Mouse (Mus musculus): ENCODE results near the gene Myo18a. TPM values are rescaled to one million over a fixed set of nuclear protein-coding genes. Genes with fewer than 3 reads are reported as not detected.

Myo18a gene
- polyA plus RNA-seq, 1 experiment from 2014 or later = 52.5 TPM

DNA sequence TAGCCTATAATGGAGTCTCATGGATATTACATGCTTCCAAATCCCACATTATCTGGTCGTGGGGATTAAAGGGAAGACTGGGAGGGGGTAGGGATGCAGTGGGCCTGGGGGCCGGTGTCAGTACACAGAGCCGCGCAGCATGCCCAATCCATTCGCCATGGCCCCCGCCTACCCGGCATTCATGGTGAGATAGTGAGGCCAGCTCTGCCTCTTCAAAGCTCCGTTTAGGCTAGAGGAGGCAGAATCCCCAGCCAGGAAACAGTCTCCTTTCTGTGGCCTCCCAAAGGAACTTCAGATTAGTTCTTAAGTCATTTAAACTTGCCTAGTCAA is 122.2 kb downstream of the Myo18a start:
- H3K4me3 ChIP-seq = no peak overlapping the region
- ATAC-seq (replicated peaks) = no peak
- peak overlapping the region; percentile 88 for H3K27ac ChIP-seq (replicated peaks)
- H3K9me3 ChIP-seq = no peaks in the 10 kb centered on the region
- no peaks in the 10 kb centered on the region for H3K36me3 ChIP-seq
- WGBS = 33% methylated on average over 8 of the region's 8 CpGs
- H3K4me2 ChIP-seq (replicated peaks) = no peak overlapping the region
- H3K9ac ChIP-seq (replicated peaks) = no peak overlapping the region
- no peaks in the 10 kb centered on the region for H3K27me3 ChIP-seq
- H3K4me1 ChIP-seq = peaks cover 56% of the 10 kb centered on the region

DNA sequence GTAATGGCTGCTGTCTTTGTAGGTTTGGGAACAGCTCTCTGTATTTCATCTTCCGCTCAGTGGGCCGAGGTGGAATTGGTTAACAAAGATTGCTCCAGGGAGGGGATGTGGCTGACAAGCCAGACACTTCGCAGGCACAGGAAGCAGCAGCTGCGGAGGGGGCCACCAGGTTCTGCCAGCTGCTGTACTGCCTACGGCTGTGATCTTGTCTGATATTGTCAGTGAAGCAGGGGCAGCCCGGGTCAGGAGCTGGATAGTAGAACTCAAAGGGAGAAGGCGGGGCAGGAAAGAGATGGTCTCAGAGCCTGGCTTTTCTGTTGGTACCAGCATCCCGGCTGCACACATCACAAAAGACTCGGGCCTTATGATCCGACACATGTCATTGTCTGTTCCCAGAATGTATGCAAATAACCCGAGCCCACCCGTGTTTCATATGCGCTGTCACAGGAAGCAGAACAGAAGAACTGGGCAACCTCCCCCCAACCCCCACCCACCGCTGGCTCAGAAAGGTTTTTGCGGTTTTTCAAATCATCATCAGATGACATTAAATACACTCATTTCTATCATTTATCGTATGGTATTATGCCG is 124.4 kb downstream of the Myo18a start:
- peaks cover 70% of the 10 kb centered on the region for H3K4me1 ChIP-seq
- no peaks in the 10 kb centered on the region for H3K27me3 ChIP-seq
- peak overlapping the region; percentile 88 for H3K27ac ChIP-seq (replicated peaks)
- no peak overlapping the region for H3K4me2 ChIP-seq (replicated peaks)
- 26% methylated on average over 17 of the region's 17 CpGs for WGBS
- no peaks in the 10 kb centered on the region for H3K9me3 ChIP-seq
- H3K4me3 ChIP-seq = no peak overlapping the region
- peak; percentile 70 for ATAC-seq (replicated peaks)
- H3K36me3 ChIP-seq = no peaks in the 10 kb centered on the region
- H3K9ac ChIP-seq (replicated peaks) = peak overlapping the region; percentile 14; the same call in 1 of the 2 replicates

DNA sequence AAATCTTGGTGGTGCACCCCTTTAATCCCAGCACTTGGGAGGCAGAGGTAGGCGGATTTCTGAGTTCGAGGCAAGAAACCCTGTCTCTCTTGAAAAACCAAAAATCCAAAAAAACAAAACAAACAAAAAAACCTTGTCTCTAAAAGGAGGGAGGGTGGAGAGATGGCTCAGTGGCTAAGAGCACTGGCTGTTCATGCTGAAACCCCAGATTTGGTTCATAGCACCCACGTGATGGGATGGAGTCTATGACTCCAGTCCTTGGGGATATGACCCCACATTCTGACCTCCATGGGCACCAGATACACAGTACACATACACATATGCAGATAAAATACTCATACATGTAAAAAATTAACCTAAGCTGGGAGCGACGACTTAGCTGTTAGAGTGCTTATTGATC is 125.8 kb downstream of the Myo18a start:
- WGBS = 91% methylated on average over 5 of the region's 5 CpGs
- no peaks in the 10 kb centered on the region for H3K36me3 ChIP-seq
- H3K4me3 ChIP-seq = no peak overlapping the region

DNA sequence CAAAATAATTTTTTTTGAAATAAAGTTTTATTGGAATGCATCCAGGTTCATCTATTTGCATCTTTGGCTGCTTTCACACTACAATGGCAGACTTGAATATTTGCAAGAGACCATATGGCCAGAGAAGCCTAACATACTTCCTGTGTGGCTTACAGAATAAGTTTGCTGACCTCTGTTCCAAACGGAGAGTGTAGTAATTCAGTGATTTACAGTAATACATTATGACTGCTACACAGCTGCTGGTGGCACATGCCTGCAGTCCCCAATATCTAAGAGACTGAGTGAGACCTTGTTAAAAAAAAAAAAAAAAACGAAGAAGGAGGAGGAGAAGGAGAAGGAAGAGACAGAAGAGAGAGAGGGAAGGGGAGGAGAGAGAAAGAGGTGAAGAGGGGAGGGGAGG is 126.4 kb downstream of the Myo18a start:
- no peak overlapping the region for H3K9ac ChIP-seq (replicated peaks)
- H3K27me3 ChIP-seq = no peaks in the 10 kb centered on the region
- no peaks in the 10 kb centered on the region for H3K9me3 ChIP-seq
- H3K4me1 ChIP-seq = peaks cover 90% of the 10 kb centered on the region
- no peaks in the 10 kb centered on the region for H3K36me3 ChIP-seq
- no peak for ATAC-seq (replicated peaks)
- H3K4me2 ChIP-seq (replicated peaks) = no peak overlapping the region
- no peak overlapping the region for H3K4me3 ChIP-seq
- H3K27ac ChIP-seq (replicated peaks) = no peak overlapping the region; the same call in 1 of the 2 replicates
- WGBS = 25% methylated on average over 1 of the region's 2 CpGs

More for the DNA sequence above, 125.8 kb downstream of the Myo18a start:
- H3K4me2 ChIP-seq (replicated peaks) = no peak overlapping the region
- no peaks in the 10 kb centered on the region for H3K9me3 ChIP-seq
- peak overlapping the region; percentile 88 for H3K27ac ChIP-seq (replicated peaks)
- H3K27me3 ChIP-seq = no peaks in the 10 kb centered on the region
- no peak for ATAC-seq (replicated peaks)
- H3K4me1 ChIP-seq = peaks cover 84% of the 10 kb centered on the region
- H3K9ac ChIP-seq (replicated peaks) = no peak overlapping the region

DNA sequence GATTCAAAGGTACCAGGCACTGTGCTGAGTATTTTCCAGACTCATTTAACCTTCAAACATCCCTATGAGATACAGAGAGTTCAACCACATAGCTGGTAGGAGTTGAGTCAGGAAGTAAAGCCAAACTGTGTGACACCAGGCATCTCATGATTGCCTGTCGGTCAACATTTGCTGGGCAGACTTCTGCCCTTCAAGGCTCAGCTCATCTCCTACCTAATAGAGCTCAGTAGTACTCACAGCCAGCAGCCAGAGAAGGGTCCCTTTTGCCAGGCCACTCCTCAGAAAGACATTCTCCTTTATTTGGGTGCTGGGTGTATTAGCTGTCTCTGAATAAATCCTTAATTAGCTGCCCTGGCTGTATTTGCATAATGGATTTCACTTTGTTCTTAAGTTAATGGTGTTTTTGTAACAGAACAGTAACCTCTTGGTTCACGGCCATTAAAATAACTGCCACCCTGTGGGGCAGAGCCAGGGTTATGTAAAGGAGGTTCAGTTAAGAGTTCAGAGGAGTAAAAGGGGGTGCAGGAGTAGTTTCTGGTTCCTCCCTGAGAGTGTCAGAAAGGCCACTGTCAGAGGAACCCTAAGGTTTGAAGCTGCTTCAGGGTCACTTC is 127.7 kb downstream of the Myo18a start:
- H3K4me2 ChIP-seq (replicated peaks) = no peak overlapping the region
- H3K9ac ChIP-seq (replicated peaks) = 0 out of 2 replicates have a peak overlapping the region, but pooled peaks have one; percentile 0
- peaks cover 94% of the 10 kb centered on the region for H3K4me1 ChIP-seq
- 14% methylated on average over 2 of the region's 2 CpGs for WGBS
- H3K36me3 ChIP-seq = no peaks in the 10 kb centered on the region
- H3K9me3 ChIP-seq = no peaks in the 10 kb centered on the region
- peak overlapping the region; percentile 63 for H3K27ac ChIP-seq (replicated peaks)
- no peak for ATAC-seq (replicated peaks)
- H3K27me3 ChIP-seq = no peaks in the 10 kb centered on the region
- no peak overlapping the region for H3K4me3 ChIP-seq

DNA sequence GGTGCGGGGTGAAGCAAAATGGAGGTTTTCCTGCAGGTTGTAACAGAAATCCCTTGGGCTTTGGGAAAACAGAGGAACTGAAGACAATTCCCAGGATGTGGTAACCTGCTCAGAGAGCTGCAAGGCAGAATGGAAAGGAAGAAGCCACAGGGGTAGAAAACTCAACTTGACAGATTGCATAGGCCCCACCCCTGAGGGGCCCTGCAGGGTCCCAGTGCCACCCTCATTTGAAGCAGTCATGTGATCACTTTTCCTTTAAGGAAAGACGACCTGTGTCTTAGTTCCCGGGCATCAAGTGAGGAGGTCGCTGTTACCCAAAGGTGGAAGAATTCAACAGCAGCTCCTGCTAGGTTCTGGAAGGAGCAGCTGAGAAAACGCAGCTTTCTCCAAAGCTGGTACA is 129.8 kb downstream of the Myo18a start:
- H3K27me3 ChIP-seq = no peaks in the 10 kb centered on the region
- H3K4me2 ChIP-seq (replicated peaks) = peak overlapping the region; percentile 22
- no peaks in the 10 kb centered on the region for H3K9me3 ChIP-seq
- peak overlapping the region; percentile 7; the same call in 1 of the 2 replicates for H3K9ac ChIP-seq (replicated peaks)
- H3K27ac ChIP-seq (replicated peaks) = peak overlapping the region; percentile 96
- no peak for ATAC-seq (replicated peaks)
- H3K4me1 ChIP-seq = peaks cover 94% of the 10 kb centered on the region
- H3K4me3 ChIP-seq = peak overlapping the region; percentile 13
- 5% methylated on average over 5 of the region's 5 CpGs for WGBS
- H3K36me3 ChIP-seq = no peaks in the 10 kb centered on the region

DNA sequence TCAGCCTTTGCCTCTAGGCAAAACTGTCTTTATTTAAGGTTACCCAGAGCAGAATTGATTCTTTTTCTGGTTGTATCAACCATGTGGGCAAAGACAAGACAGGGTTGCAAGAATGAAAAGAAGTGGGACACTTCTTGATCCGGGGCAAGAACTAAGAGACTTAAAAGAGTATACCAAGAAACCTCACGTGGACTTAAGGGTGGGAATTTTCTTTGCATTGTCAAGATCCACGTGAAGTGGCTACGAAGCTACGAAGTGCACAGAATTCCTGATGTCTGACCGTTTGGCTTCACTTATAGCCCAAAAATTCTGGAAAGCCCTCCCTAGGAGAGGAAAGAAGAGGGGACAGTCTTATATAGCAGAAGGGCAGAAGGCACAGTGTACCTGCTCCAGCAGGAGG is 130.2 kb downstream of the Myo18a start:
- H3K4me3 ChIP-seq = peak overlapping the region; percentile 13; the same call in 1 of the 2 replicates
- H3K4me2 ChIP-seq (replicated peaks) = peak overlapping the region; percentile 22
- WGBS = 9% methylated on average over 6 of the region's 6 CpGs
- peaks cover 94% of the 10 kb centered on the region for H3K4me1 ChIP-seq
- no peak for ATAC-seq (replicated peaks)
- no peaks in the 10 kb centered on the region for H3K27me3 ChIP-seq
- H3K36me3 ChIP-seq = no peaks in the 10 kb centered on the region
- no peaks in the 10 kb centered on the region for H3K9me3 ChIP-seq
- H3K27ac ChIP-seq (replicated peaks) = peak overlapping the region; percentile 96
- H3K9ac ChIP-seq (replicated peaks) = peak overlapping the region; percentile 7; the same call in 1 of the 2 replicates

DNA sequence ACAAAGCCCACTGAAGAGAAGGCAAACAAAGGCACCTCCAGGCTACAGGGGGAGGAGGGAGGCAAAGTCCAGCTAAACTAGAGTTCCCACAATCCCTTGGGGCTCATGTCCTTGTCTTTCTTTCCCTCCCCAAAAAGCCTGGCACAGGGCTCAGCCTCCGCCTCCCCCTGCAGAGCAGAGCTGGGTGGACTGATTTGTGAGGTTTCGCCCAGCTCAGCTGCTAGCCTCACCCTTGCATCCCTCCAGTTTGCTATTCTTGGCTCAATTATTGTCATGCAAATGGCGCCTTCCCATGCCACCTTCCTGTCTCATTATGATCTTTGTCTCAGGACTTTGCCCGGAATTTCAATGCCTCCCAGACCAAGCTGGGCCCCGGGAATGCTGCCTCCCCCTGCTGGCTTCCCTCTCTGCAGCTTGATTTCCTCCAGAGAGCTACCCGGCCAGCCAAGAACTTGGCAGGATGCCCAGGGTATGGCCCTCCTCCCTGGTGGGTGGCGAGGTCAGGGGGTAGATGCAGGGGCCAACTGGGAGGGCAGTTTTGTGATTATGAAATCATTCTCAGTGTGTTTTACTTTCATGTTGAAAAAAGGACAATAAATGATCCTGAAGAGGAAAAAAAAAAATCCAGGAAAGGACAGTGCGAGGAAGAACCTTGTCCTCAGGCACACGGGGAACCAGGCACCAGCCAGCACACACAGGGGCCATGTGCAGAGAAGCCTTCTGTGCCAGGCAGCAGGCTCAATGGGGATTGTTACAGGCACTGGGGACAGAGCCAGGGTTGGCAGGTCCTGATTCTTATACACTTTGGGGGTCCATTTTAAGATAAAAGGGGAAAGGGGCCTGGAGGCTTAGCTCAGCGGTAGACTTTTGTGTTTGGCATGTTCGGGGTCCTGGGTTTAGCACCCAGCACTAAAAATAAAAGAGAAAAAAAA is 131.0 kb downstream of the Myo18a start, which contains the start of gene Pipox:
Gene Pipox, minus strand, starts transcription at position 310 of the 932 bp plus-strand sequence.
- H3K27ac ChIP-seq (replicated peaks) = peak within 1 kb of the TSS; percentile 96
- H3K4me2 ChIP-seq (replicated peaks) = peak within 1 kb of the TSS; percentile 22
- H3K27me3 ChIP-seq = no peaks in the 10 kb centered on the region
- H3K9ac ChIP-seq (replicated peaks) = peak within 1 kb of the TSS; percentile 7; the same call in 1 of the 2 replicates
- peak within 1 kb of the TSS; percentile 13; the same call in 1 of the 2 replicates for H3K4me3 ChIP-seq
- ATAC-seq (replicated peaks) = peak; percentile 87
- H3K36me3 ChIP-seq = no peaks in the 10 kb centered on the region
- peaks cover 93% of the 10 kb centered on the region for H3K4me1 ChIP-seq
- WGBS = 2% methylated on average over 11 of the region's 11 CpGs
- no peaks in the 10 kb centered on the region for H3K9me3 ChIP-seq

DNA sequence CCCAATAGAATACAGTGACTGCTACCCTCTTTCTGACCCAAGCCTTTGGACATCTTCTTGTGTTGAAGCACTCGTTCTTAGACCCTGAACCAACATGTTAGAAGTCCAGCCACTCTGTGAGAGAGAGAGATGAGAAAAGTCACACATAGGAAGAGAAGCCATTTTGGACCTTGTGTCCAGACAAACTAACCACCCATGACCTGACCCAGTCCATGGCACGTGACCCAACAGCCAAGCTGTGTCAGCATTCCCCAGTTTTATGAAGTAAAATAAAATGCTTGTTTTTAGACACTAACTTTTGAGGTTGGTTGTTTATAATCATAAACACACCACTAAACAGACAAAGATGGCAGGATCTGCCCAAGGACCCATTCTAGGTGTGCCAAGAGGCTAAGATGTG is 131.9 kb downstream of the Myo18a start:
- Histone ChIP-seq H3K9ac (replicated peaks) (no peak overlapping the region), H3K9me3 (no peaks in the 10 kb centered on the region), H3K4me3 (no peak overlapping the region), H3K36me3 (no peaks in the 10 kb centered on the region), H3K27me3 (no peaks in the 10 kb centered on the region), H3K27ac (replicated peaks) (peak overlapping the region; percentile 96), H3K4me2 (replicated peaks) (no peak overlapping the region), H3K4me1 (peaks cover 87% of the 10 kb centered on the region)
- ATAC-seq (replicated peaks) = no peak
- 43% methylated on average over 2 of the region's 2 CpGs for WGBS

DNA sequence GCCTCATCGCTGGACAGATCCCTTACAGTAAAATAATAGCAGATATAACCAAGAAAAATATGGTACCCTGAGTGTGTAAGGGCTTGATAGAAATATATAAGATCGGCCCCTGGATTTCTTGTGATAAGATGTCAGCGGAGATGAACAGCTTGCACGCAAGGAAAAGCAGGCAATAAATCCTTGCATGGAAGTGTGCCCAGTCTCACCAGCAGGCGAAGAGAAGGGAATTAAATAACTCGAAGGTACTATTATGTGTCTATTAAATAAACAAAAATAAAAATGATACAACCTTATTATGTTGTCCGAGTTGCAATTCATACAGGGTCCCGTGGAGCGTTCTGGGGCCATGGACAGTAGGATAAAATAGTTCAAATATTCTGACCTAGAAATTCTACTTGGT is 133.0 kb downstream of the Myo18a start:
- Histone ChIP-seq H3K4me1 (peaks cover 78% of the 10 kb centered on the region), H3K4me2 (replicated peaks) (peak overlapping the region; percentile 42), H3K36me3 (no peaks in the 10 kb centered on the region), H3K27ac (replicated peaks) (peak overlapping the region; percentile 96), H3K27me3 (no peaks in the 10 kb centered on the region), H3K9me3 (no peaks in the 10 kb centered on the region), H3K9ac (replicated peaks) (0 out of 2 replicates have a peak overlapping the region, but pooled peaks have one; percentile 43), H3K4me3 (no peak overlapping the region)
- ATAC-seq (replicated peaks) = no peak
- WGBS = 38% methylated on average over 9 of the region's 9 CpGs

DNA sequence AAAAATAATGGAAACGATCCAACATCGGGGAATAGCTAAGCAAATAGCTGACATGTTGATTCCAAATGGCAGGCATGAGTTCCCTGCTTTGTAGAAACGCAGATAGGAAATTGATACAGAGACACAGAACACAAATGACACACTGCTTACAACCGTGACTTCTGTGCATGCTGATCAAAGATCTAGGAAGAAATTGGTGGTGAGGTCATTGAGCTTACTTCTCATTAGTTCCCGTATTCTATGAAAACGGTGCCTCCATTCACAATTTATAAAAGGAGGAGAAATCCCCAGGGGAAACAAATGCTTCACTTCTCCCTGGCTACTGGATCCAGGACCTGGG is 133.4 kb downstream of the Myo18a start:
- no peaks in the 10 kb centered on the region for H3K27me3 ChIP-seq
- peak overlapping the region; percentile 19 for H3K4me3 ChIP-seq
- ATAC-seq (replicated peaks) = no peak
- peak overlapping the region; percentile 96 for H3K27ac ChIP-seq (replicated peaks)
- no peaks in the 10 kb centered on the region for H3K9me3 ChIP-seq
- peak overlapping the region; percentile 42 for H3K4me2 ChIP-seq (replicated peaks)
- WGBS = 6% methylated on average over 6 of the region's 6 CpGs
- peaks cover 79% of the 10 kb centered on the region for H3K4me1 ChIP-seq
- no peaks in the 10 kb centered on the region for H3K36me3 ChIP-seq
- peak overlapping the region; percentile 43; the same call in 1 of the 2 replicates for H3K9ac ChIP-seq (replicated peaks)
